Mouse (Mus musculus): Measurements from ENCODE around the gene Hmgcs2. TPM values are rescaled to one million over a fixed set of nuclear protein-coding genes. Genes with fewer than 3 reads are reported as not detected.

The Hmgcs2 gene
- under 1 TPM; 0.14 to 0.72 TPM for polyA plus RNA-seq (2017; shearing (Covaris generic))

DNA sequence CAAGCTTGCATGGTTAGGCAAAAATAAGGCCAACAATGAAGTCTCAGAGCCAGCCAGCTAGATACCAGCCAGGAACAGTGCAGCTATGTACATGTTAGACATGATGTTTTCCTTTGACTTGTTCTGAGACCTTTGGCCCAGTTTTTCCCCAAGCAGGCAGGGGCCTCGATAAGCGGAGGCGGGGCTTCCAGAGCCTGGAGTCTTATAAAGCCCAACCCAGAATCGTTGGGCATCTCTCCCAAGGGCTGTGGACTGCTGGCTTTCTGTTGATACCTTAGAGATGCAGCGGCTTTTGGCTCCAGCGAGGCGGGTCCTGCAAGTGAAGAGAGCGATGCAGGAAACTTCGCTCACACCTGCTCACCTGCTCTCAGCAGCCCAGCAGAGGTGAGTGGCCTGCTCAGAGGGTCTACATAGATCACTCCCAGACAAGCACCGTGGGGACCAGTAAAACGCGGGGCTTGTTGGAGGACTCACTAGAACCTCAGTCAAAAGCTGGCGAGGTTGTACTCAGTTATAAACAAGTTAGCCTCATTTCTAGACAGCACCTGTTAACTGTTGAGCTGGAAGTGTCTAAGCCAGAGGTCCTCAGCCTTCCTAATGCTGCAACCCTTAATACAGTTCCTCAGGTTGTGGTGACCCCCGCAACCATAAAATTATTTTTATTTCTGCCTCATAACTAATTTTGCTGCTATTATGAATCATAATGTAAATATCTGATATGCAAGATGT, at the start of gene Hmgcs2:
TSS of gene Hmgcs2 (plus strand) at position 232 of the 729 bp plus-strand sequence.

DNA sequence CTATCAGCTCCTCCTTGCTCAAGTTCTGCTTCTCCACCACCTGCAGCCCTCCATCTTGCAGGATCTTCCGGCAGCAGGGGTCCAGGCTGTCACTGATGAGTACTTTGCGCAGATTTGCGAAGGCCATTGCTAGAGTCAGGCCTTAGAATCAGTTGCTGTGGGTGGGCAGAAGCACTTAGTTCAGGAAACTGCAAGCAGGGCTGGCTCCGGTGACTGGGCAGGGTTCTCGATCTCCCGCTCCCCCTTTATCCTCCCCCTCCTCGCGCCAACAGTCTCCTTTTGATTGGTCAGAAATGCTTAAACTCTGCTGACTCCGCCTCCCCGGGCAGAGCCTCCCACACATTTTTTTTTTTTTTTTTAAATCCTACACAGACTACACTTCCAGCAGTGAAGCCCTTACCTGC, 59.5 kb downstream of the Hmgcs2 start, which contains the start of gene Phgdh:
TSS of gene Phgdh (minus strand) at position 285 of the 404 bp plus-strand sequence.

Other genes with a start within 250 kb of the Hmgcs2 start
- under 1 TPM; 0.18 to 0.23 TPM for gene Adam30, start 119.8 kb upstream of the Hmgcs2 start, polyA plus RNA-seq (2017; shearing (Covaris generic))
- not detected for gene Reg4, start 58.3 kb upstream of the Hmgcs2 start, polyA plus RNA-seq (2017; shearing (Covaris generic))
- 100 to 1,000 TPM; 149 to 165 TPM for gene Phgdh, start 59.6 kb downstream of the Hmgcs2 start, polyA plus RNA-seq (2017; shearing (Covaris generic))
- gene Zfp697, start 102.0 kb downstream of the Hmgcs2 start, polyA plus RNA-seq (2017; shearing (Covaris generic)): 1 to 10 TPM in 1 of 2 experiments, under 1 TPM in 1; 0.42 to 1.2 TPM
- 1 to 10 TPM in 1 of 2 experiments, not detected in 1; 1.2 TPM for gene Gm4450, start 176.7 kb downstream of the Hmgcs2 start, polyA plus RNA-seq (2017; shearing (Covaris generic))
- gene Hsd3b4, start 230.1 kb downstream of the Hmgcs2 start, polyA plus RNA-seq (2017; shearing (Covaris generic)): not detected

Data from inflammation-experienced regulatory T-cells (primary cell).